Mouse (Mus musculus): ENCODE data around the gene Acot8.
A peak's percentile ranks its signal among the peaks of the same experiment; 100 is the strongest.

The Acot8 gene

DNA sequence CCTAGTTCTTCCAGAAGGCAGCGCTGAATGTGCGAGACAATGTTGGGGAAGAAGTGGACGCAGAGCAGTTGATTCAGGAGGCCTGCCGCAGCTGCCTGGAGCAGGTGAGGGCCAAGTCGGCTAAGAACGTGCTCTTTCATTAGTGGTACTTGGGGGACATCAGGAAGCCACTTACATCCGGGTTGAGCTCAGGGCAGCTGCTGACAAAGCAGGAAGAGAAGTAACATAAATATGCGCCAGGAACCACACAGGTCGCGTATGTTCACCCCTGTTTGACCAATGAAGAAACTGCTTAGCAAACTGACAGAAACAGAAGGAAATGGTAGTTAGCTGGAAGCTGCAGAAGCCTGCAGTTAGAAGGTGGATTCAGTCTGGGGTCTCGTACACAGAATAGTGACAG lies 50.6 kb downstream of the Acot8 start:
- no peak for DNase-seq (ENCODE audit: low read depth)

DNA sequence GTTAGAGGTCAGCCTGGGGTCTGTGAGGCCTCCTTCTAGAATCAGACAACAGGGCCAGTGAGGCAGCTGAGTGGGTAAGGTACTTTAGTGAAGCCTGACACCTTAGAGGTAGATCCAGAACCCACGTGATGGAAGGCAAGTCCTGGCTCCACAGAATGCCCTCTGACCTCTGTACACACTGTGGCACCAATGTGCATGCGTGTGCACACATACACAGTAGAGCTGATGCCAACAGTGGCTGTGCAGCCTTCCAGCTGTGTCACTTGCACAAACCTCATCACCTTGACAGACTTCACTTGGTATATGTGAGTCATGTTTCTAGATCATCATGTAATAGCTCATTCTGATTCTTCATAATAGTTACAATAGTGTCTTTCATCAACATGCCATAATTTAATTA lies 52.2 kb downstream of the Acot8 start:
- DNase-seq (ENCODE audit: low read depth) = no peak

DNA sequence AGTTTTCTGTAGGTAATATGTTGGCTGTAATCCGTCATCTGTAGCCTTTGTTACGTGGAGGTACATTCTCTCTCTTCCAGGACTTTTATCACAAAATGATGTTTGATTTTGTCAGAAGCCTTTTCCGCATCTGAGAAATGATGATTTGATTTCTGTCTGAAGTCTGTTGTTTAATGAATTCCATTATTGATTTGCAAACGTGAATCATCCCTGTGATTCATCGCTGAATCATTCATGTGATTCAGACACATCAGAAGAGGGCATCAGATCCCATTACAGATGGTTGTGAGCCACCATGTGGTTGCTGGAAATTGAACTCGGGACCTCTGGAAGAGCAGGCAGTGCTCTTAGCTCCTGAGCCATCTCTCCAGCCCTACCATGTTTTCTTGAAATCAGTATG lies 55.7 kb downstream of the Acot8 start:
- no peak for DNase-seq (ENCODE audit: low read depth)

DNA sequence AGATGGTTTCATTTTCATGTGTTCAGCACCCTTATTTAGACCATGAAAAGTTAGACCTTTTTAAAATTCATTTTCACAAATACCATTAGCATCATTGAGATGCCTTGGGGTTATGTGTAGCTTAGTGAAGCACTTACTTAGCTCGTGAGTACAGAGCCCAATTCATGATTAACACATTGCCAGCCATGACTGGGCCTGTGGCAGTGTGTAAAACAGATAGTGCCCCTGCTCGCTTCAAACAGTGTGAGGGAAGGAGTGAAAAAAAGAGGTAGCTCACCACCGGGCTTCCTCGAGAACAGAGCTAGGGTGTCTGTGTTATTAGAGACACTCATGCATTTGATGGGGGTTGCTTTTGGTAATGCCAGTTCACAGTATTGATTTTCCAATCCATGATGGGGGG lies 56.5 kb downstream of the Acot8 start:
- no peak for DNase-seq (ENCODE audit: low read depth)

DNA sequence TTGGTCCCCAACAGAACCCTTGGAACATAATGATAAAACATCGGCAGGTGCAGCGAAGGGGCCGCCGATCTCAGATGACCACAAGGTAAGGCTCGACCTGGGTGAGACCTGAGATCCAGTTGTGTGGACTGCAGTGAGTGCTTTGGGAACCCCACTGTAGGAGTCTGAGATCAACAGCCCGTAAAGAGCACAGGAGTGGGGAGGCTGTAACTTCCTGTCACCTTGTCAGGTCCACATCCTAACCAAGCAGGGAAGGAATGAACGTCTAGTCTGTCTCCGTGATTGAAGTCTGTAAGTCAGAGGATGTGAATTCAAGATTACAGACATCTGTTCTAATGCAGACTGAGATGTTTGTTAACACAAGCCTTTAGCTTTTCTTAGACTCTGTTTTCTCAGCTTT lies 58.0 kb downstream of the Acot8 start:
- no peak for DNase-seq (ENCODE audit: low read depth)

DNA sequence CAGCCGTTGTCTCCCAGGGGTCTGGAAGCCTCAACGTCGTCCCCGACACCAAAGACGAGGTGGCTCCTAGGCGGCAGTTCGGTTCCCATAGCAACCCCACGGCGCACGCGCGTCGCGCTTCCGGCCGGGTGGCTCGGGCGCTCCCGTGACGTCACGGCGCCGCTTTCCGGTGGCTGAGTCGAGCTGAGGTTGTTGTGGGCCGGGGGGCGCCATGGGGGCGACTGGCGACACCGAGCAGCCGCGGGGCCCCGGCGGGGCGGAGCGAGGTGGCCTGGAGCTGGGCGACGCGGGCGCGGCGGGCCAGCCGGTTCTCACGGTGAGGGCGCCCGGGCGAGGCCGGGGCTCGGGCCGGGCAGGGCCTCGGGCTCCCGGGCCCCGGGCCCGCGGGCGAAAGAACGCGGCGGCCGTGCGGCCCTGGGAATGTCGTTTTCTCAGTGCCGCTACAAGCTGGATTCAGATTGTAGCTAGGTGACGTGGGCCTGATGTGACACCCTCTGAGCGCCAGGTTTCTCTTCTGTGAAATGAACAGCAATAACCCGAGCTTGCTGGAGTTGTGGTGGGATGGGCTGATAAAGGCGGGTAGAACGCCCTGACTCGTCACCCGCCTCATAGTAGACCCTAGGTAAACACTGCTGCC lies 58.7 kb downstream of the Acot8 start, which contains the start of the genes Wfdc3 and Dnttip1:
Wfdc3 (minus strand) TSS at position 89 of the 637 bp plus-strand sequence.
Dnttip1 (plus strand) TSS at position 141 of the 637 bp plus-strand sequence.
- DNase-seq (ENCODE audit: low read depth) = peak; percentile 84

DNA sequence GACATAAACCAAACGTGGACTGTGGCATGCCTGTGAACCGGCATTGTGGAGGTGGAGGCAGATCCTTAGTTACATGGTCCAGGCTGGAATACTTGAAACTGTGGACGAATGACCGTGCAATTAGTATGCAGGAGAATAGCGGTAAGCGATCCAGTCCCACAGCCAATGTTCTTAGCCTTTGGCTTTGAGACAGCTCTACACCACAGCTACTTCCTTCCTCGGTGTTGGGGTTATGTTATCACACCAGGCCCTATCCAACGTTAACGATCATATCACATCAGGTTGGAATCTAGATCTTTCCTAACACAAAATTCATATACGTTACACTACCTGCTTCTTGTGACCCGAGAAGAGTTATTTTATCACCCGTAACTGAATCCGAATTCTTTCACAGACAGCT lies 59.7 kb downstream of the Acot8 start:
- no peak for DNase-seq (ENCODE audit: low read depth)

Measured in c-Kit-positive CD71-positive TER-119-negative erythroid progenitor cells, embryonic 14.5 days (primary cell).